Mouse (Mus musculus) neural tube, embryonic 11.5 days (tissue): ENCODE results near the gene Bcl2l1. TPM values are rescaled to one million over a fixed set of nuclear protein-coding genes. Genes with fewer than 3 reads are reported as not detected.

Experiments used
- ATAC-seq: fragments of 200-750 bp; cut with Nextera tagmentation; 2 replicates; pipeline ENCODE4 v1.8.0; 2017; ENCODE audit warnings: moderate number of reproducible peaks, mild to moderate bottlenecking, moderate TSS enrichment, moderate library complexity; ENCODE audit not compliant: insufficient read depth, low FRiP score, low TSS enrichment
- DNase-seq: peaks from one replicate; pipeline ENCODE4 v3.0.0-alpha.2; 2015; ENCODE audit warnings: low spot score
- H3K27ac ChIP-seq: fragments of 300-500 bp; sonication (generic); 2 replicates; pipeline ENCODE4 v1.5.1; 2014; ENCODE audit warnings: low read depth, mild to moderate bottlenecking, low read length
- H3K27me3 ChIP-seq: fragments of 300-500 bp; sonication (generic); 2 replicates; pipeline ENCODE4 v1.6.1; 2014; ENCODE audit warnings: mild to moderate bottlenecking, low read length, mixed read lengths; ENCODE audit not compliant: control insufficient read depth, insufficient read depth
- H3K36me3 ChIP-seq: fragments of 300-500 bp; sonication (generic); 2 replicates; pipeline ENCODE4 v1.6.1; 2014; ENCODE audit warnings: mild to moderate bottlenecking, low read length, moderate library complexity, mixed read lengths; ENCODE audit not compliant: control insufficient read depth, insufficient read depth
- H3K4me1 ChIP-seq: fragments of 300-500 bp; sonication (generic); 2 replicates; pipeline ENCODE4 v1.6.1; 2014; ENCODE audit warnings: low read length, mixed read lengths; ENCODE audit not compliant: control insufficient read depth, insufficient read depth
- H3K4me2 ChIP-seq: fragments of 300-500 bp; sonication (generic); 2 replicates; pipeline ENCODE4 v1.6.1; 2014; ENCODE audit warnings: low read depth, mild to moderate bottlenecking, moderate library complexity
- H3K4me3 ChIP-seq: fragments of 300-500 bp; sonication (generic); 2 replicates; pipeline ENCODE4 v1.5.1; 2014; ENCODE audit warnings: low read depth, low read length
- H3K9ac ChIP-seq: fragments of 300-500 bp; sonication (generic); 2 replicates; pipeline ENCODE4 v1.6.1; 2014; ENCODE audit warnings: mild to moderate bottlenecking, low read length
- H3K9me3 ChIP-seq: fragments of 300-500 bp; sonication (generic); 2 replicates; pipeline ENCODE4 v1.6.1; 2016; ENCODE audit warnings: low read length; ENCODE audit not compliant: control insufficient read depth
- WGBS: fragments of 180-500 bp; shearing (Covaris S2); extraction: QIAGEN DNeasy Blood & Tissue Kit; methylation state at CpG from one replicate; pipeline ENCODE4 v1.1.7; 2014; 5-methylcytosine and 5-hydroxymethylcytosine counted together
- polyA plus RNA-seq: library from polyadenylated mRNA; unstranded; fragments of >200 nt; fragmentation: Nextera tagmentation; extraction: Ambion mirVana; gene quantifications from 2 replicates; pipeline ENCODE4 v1.2.1, GENCODE M21; 2014

Gene Bcl2l1
- polyA plus RNA-seq, 1 experiment from 2014 or later = 132 TPM

- 74% methylated on average over 7 of the region's 7 CpGs for WGBS
- ATAC-seq = no peak
- Histone ChIP-seq H3K27ac (no peak overlapping the region), H3K4me3 (no peak overlapping the region), H3K9ac (no peak overlapping the region), H3K4me1 (peaks cover 7% of the 10 kb centered on the region), H3K36me3 (no peaks in the 10 kb centered on the region), H3K4me2 (no peak overlapping the region), H3K9me3 (no peaks in the 10 kb centered on the region), H3K27me3 (no peaks in the 10 kb centered on the region)
- DNase-seq = no peak
These were observed 31.4 kb downstream of the Bcl2l1 start for GRCm38 (mm10) chr2:152799954-152800761.

GRCm38 (mm10) chr2:152797589-152797988, 33.9 kb downstream of the Bcl2l1 start:
- Histone ChIP-seq H3K27me3 (no peaks in the 10 kb centered on the region), H3K27ac (no peak overlapping the region)
- ATAC-seq = no peak

GRCm38 (mm10) chr2:152794281-152794827, 37.2 kb downstream of the Bcl2l1 start:
- WGBS = 77% methylated on average over 9 of the region's 9 CpGs
- no peak for ATAC-seq

More at GRCm38 (mm10) chr2:152797589-152797988, 33.9 kb downstream of the Bcl2l1 start:
- H3K4me3 ChIP-seq = no peak overlapping the region
- no peak overlapping the region for H3K4me2 ChIP-seq
- H3K9ac ChIP-seq = no peak overlapping the region
- no peak for DNase-seq
- no peaks in the 10 kb centered on the region for H3K4me1 ChIP-seq
- 91% methylated on average over 1 of the region's 1 CpGs for WGBS
- H3K36me3 ChIP-seq = no peaks in the 10 kb centered on the region
- no peaks in the 10 kb centered on the region for H3K9me3 ChIP-seq

GRCm38 (mm10) chr2:152793381-152793780, 38.1 kb downstream of the Bcl2l1 start:
- no peak overlapping the region for H3K4me3 ChIP-seq
- H3K36me3 ChIP-seq = no peaks in the 10 kb centered on the region
- H3K4me1 ChIP-seq = 0 out of 2 replicates have a peak, but pooled peaks cover 2% of the 10 kb centered on the region
- H3K27ac ChIP-seq = no peak overlapping the region
- no peak overlapping the region for H3K4me2 ChIP-seq
- no peak for DNase-seq
- WGBS = 82% methylated on average over 5 of the region's 5 CpGs
- no peak overlapping the region for H3K9ac ChIP-seq
- no peak for ATAC-seq
- no peaks in the 10 kb centered on the region for H3K9me3 ChIP-seq
- H3K27me3 ChIP-seq = no peaks in the 10 kb centered on the region

More at GRCm38 (mm10) chr2:152794281-152794827, 37.2 kb downstream of the Bcl2l1 start:
- no peaks in the 10 kb centered on the region for H3K36me3 ChIP-seq
- H3K9ac ChIP-seq = no peak overlapping the region
- no peaks in the 10 kb centered on the region for H3K4me1 ChIP-seq
- no peak for DNase-seq
- no peak overlapping the region for H3K27ac ChIP-seq
- H3K9me3 ChIP-seq = no peaks in the 10 kb centered on the region
- no peak overlapping the region for H3K4me3 ChIP-seq
- no peaks in the 10 kb centered on the region for H3K27me3 ChIP-seq
- no peak overlapping the region for H3K4me2 ChIP-seq

- Histone ChIP-seq H3K36me3 (no peaks in the 10 kb centered on the region), H3K27ac (no peak overlapping the region), H3K4me1 (0 out of 2 replicates have a peak, but pooled peaks cover 2% of the 10 kb centered on the region), H3K9ac (no peak overlapping the region), H3K4me2 (no peak overlapping the region), H3K9me3 (no peaks in the 10 kb centered on the region), H3K4me3 (no peak overlapping the region), H3K27me3 (no peaks in the 10 kb centered on the region)
- no peak for ATAC-seq
- DNase-seq = no peak
- 88% methylated on average over 2 of the region's 2 CpGs for WGBS
These were observed 39.1 kb downstream of the Bcl2l1 start for GRCm38 (mm10) chr2:152792461-152792860.

GRCm38 (mm10) chr2:152789591-152789999, 41.9 kb downstream of the Bcl2l1 start:
- Histone ChIP-seq H3K9me3 (no peaks in the 10 kb centered on the region), H3K36me3 (no peaks in the 10 kb centered on the region; the same call in 1 of the 2 replicates), H3K27me3 (no peaks in the 10 kb centered on the region), H3K4me2 (no peak overlapping the region), H3K27ac (no peak overlapping the region), H3K4me3 (no peak overlapping the region), H3K4me1 (0 out of 2 replicates have a peak, but pooled peaks cover 2% of the 10 kb centered on the region), H3K9ac (no peak overlapping the region)
- 52% methylated on average over 4 of the region's 4 CpGs for WGBS
- DNase-seq (no peak), ATAC-seq (no peak)

GRCm38 (mm10) chr2:152788892-152789421, 42.6 kb downstream of the Bcl2l1 start:
- Histone ChIP-seq H3K4me3 (no peak overlapping the region), H3K36me3 (no peaks in the 10 kb centered on the region; the same call in 1 of the 2 replicates), H3K4me2 (no peak overlapping the region), H3K27ac (no peak overlapping the region), H3K9me3 (no peaks in the 10 kb centered on the region), H3K4me1 (0 out of 2 replicates have a peak, but pooled peaks cover 2% of the 10 kb centered on the region), H3K9ac (no peak overlapping the region), H3K27me3 (no peaks in the 10 kb centered on the region)
- no peak for DNase-seq
- WGBS = 81% methylated on average over 6 of the region's 6 CpGs
- no peak for ATAC-seq

GRCm38 (mm10) chr2:152787543-152787942, 44.0 kb downstream of the Bcl2l1 start:
- no peak for DNase-seq
- Histone ChIP-seq H3K4me3 (no peak overlapping the region), H3K4me1 (0 out of 2 replicates have a peak, but pooled peaks cover 2% of the 10 kb centered on the region), H3K9me3 (no peaks in the 10 kb centered on the region), H3K36me3 (no peaks in the 10 kb centered on the region; the same call in 1 of the 2 replicates), H3K27me3 (no peaks in the 10 kb centered on the region), H3K4me2 (no peak overlapping the region), H3K27ac (no peak overlapping the region), H3K9ac (no peak overlapping the region)
- ATAC-seq = no peak
- 91% methylated on average over 6 of the region's 6 CpGs for WGBS
